Mouse (Mus musculus): Measurements from ENCODE around the gene Six3. TPM values are rescaled to one million over a fixed set of nuclear protein-coding genes. Genes with fewer than 3 reads are reported as not detected.

Gene Six3
- total and polyA plus RNA-seq, 3 experiments: not detected

GRCm38 (mm10) chr17:85599520-85599919, 13.9 kb upstream of the Six3 start:
- H3K27ac ChIP-seq (ENCODE audit: control insufficient read depth, low read depth, low read length): no peak overlapping the region
- peak; percentile 13 for DNase-seq (ENCODE audit: low read depth, low spot score)
- H3K4me1 ChIP-seq (ENCODE audit: control insufficient read depth in 1 of 2, insufficient read depth in 2 of 2, low read length in 2 of 2): no peaks in the 10 kb centered on the region
- H3K36me3 ChIP-seq (ENCODE audit: control insufficient read depth in 1 of 2, insufficient read depth in 2 of 2, low read length in 2 of 2): no peaks in the 10 kb centered on the region
- H3K9me3 ChIP-seq (replicated peaks; ENCODE audit: insufficient read depth, low read length): no peaks in the 10 kb centered on the region
- no peaks in the 10 kb centered on the region for H3K79me2 ChIP-seq (ENCODE audit: control insufficient read depth, insufficient read depth, low read length, poor library complexity)
- no peak overlapping the region for H3K4me3 ChIP-seq (ENCODE audit: control insufficient read depth in 1 of 2, insufficient read depth in 1 of 2, low read depth in 2 of 2, low read length in 2 of 2)
- H3K9ac ChIP-seq (ENCODE audit: control insufficient read depth, low read depth, low read length, poor library complexity, severe bottlenecking): no peak overlapping the region
- H3K27me3 ChIP-seq (ENCODE audit: control insufficient read depth in 1 of 2, insufficient read depth in 2 of 2, low read length in 2 of 2): peaks cover 0 to 3% of the 10 kb centered on the region in 2 experiments; a peak in 3 of 4 replicates
- TF ChIP-seq E2F4 (IDR thresholded peaks at IDR 0.05; ENCODE audit: borderline replicate concordance, low read depth, low read length) (no peak), POLR2AphosphoS2 (IDR thresholded peaks at IDR 0.05; ENCODE audit: low read length) (no peak), HCFC1 (IDR thresholded peaks at IDR 0.05; ENCODE audit: low read depth, low read length) (no peak), SMC3 (IDR thresholded peaks at IDR 0.05; ENCODE audit: low read depth, low read length) (peak; percentile 60), MYB (IDR thresholded peaks at IDR 0.05; ENCODE audit: low read depth, low read length) (no peak), GATA1 (IDR thresholded peaks at IDR 0.05; ENCODE audit: low read depth, low read length) (no peak), USF1 (IDR thresholded peaks at IDR 0.05; ENCODE audit: low read depth, low read length) (no peak), ETS1 (IDR thresholded peaks at IDR 0.05; ENCODE audit: low read depth, low read length) (no peak), ZMIZ1 (IDR thresholded peaks at IDR 0.05; ENCODE audit: low read depth, low read length) (no peak), UBTF (IDR thresholded peaks at IDR 0.05; ENCODE audit: borderline replicate concordance, insufficient read depth, low read depth, low read length) (no peak), TCF12 (IDR thresholded peaks at IDR 0.05; ENCODE audit: low read depth, low read length) (no peak), MAX (IDR thresholded peaks at IDR 0.05; ENCODE audit: low read length) (no peak), CHD1 (IDR thresholded peaks at IDR 0.05; ENCODE audit: low read depth, low read length) (no peak), RAD21 (IDR thresholded peaks at IDR 0.05; ENCODE audit: low read depth, low read length) (peak; percentile 16), CTCF (IDR thresholded peaks at IDR 0.05 in 2 of 3, conservative IDR thresholded peaks at IDR 0.05 in 1 of 3; ENCODE audit: control insufficient read depth in 1 of 3, insufficient read depth in 1 of 3, low read depth in 2 of 3, low read length in 3 of 3, poor library complexity in 1 of 3, severe bottlenecking in 1 of 3) (peak in 2 of 3 experiments; percentile 25 to 46; a peak in 3 of 6 replicates), ZC3H11A (IDR thresholded peaks at IDR 0.05; ENCODE audit: low read depth, low read length) (no peak), ZNF384 (IDR thresholded peaks at IDR 0.05; ENCODE audit: low read depth, low read length) (no peak), GABPA (IDR thresholded peaks at IDR 0.05; ENCODE audit: low read depth, low read length) (no peak), NRF1 (IDR thresholded peaks at IDR 0.05; ENCODE audit: insufficient read depth, low read depth, low read length, poor library complexity, severe bottlenecking) (no peak), MXI1 (IDR thresholded peaks at IDR 0.05; ENCODE audit: low read depth, low read length) (no peak), POLR2AphosphoS5 (IDR thresholded peaks at IDR 0.05; ENCODE audit: borderline replicate concordance, low read depth, low read length) (no peak), BHLHE40 (IDR thresholded peaks at IDR 0.05; ENCODE audit: borderline replicate concordance, low read depth, low read length) (no peak), USF2 (IDR thresholded peaks at IDR 0.05; ENCODE audit: borderline replicate concordance in 1 of 2, insufficient read depth in 1 of 2, low read depth in 1 of 2, low read length in 2 of 2) (no peak), MAFK (IDR thresholded peaks at IDR 0.05; ENCODE audit: borderline replicate concordance, low read depth, low read length) (no peak)

All from MEL (cell line).